Mouse (Mus musculus) embryo, embryonic 10.5 days (tissue): Measurements from ENCODE around the gene Ranbp2.
A peak's percentile ranks its signal among the peaks of the same experiment; 100 is the strongest.
"Not testable (repeated sequence)": the region's sequence is repeated elsewhere in the genome, so short reads cannot be mapped to it uniquely, and the experiment has no call there.

Experiments
- DNase-seq: peaks from one replicate; pipeline ENCODE4 v3.0.0-alpha.2; 2015; ENCODE audit warnings: low spot score

Ranbp2 gene

GRCm38 (mm10) chr10:58496732-58497131, 50.0 kb downstream of the Ranbp2 start:
- no peak for DNase-seq

GRCm38 (mm10) chr10:58497320-58498284, 50.9 kb downstream of the Ranbp2 start, which contains the start of gene Ccdc138:
Gene Ccdc138, plus strand, starts transcription at chr10:58497948.
- DNase-seq = peak; percentile 93

GRCm38 (mm10) chr10:58498516-58498915, 51.8 kb downstream of the Ranbp2 start:
- DNase-seq = no peak

GRCm38 (mm10) chr10:58529358-58529757, 82.6 kb downstream of the Ranbp2 start:
- no peak for DNase-seq

- DNase-seq = no peak
Measured at GRCm38 (mm10) chr10:58530896-58531790, 84.4 kb downstream of the Ranbp2 start.

GRCm38 (mm10) chr10:58532177-58532576, 85.5 kb downstream of the Ranbp2 start:
- no peak for DNase-seq

GRCm38 (mm10) chr10:58536276-58536675, 89.6 kb downstream of the Ranbp2 start:
- not testable (repeated sequence) for DNase-seq

GRCm38 (mm10) chr10:58540613-58541012, 93.9 kb downstream of the Ranbp2 start:
- peak; percentile 43 for DNase-seq
